Mouse (Mus musculus) R1 (cell line): Measurements from ENCODE around the gene Trpm3.
"Not testable (repeated sequence)": the region's sequence is repeated elsewhere in the genome, so short reads cannot be mapped to it uniquely, and the experiment has no call there.

Experiments used
- DNase-seq: peaks from one replicate; pipeline ENCODE4 v3.0.0-alpha.2; 2018; ENCODE audit warnings: low read depth, low spot score

Gene Trpm3

GRCm38 (mm10) chr19:22973294-22973693, 834.4 kb downstream of the Trpm3 start:
- no peak for DNase-seq

DNA sequence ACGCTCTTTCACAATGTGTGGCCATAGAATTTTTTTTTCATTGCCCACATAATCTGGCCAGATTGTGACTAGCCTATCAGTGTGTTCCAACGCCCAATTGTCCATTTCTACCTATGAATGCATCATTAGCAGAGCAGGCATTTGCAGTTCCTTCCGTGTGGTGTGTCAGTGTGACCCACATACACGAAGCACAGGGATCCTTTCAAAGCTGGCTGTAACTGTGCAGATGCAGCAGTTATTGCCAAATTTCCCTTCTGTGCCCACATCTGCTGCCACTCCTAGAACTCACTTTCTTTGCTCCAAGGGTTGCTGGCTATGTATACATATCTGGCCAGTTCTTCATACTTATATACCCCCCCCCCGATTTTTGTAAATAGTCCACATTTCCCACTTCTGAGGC, 834.9 kb downstream of the Trpm3 start:
- DNase-seq = no peak

GRCm38 (mm10) chr19:22975801-22976200, 837.0 kb downstream of the Trpm3 start:
- no peak for DNase-seq

GRCm38 (mm10) chr19:22977508-22977907, 838.7 kb downstream of the Trpm3 start:
- DNase-seq = no peak

DNA sequence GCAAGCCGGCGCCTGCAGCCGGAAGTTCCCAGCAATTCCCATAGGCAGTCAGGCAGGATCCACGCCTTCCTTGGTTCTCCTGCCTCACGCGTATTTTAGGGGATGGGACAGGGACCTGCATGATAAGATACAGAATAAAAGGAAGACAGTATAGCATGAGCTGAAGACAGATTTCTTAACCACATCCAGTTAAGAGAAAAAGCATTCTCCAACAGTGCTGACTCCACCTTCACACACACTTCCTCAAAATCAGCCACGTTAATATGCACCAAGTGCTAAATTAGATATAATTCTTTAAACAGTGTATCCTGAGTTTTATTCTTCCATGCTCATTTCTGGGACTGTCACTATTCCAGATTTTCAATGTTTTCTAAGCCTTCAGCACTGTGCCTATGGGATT, 839.9 kb downstream of the Trpm3 start:
- no peak for DNase-seq

DNA sequence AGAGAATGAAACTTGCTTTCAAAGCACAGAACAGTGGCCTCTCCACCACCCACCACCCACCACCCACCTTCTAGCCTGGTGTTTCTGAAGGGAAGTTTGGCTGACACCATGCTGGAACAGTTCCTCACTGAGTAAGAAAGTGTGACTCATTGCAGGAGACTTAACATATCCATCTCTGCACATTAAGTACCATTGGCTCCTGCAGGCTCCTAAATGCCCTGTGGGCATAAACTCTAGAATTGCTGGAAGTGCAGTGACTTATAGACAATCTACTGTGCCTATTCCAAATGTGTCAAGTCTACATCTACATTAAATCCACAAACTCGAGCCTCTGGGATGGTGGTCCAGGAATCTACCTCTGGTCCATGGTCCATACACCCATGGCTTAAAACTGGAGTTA, 840.3 kb downstream of the Trpm3 start:
- DNase-seq = no peak

DNA sequence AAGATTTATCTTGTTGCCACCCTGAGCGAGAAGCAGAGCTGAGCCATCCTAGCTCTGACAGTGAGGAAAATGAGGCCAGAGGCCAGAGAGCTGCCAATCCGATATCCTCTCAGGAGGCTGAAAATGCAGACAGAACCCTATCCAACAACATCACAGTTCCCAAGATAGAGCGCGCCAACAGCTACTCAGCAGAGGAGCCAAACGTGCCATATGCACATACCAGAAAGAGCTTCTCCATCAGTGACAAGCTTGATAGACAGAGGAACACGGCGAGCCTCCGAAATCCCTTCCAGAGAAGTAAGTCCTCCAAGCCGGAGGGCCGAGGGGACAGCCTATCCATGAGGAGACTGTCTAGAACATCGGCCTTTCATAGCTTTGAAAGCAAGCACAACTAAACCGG, 849.1 kb downstream of the Trpm3 start:
- no peak for DNase-seq

- DNase-seq = no peak
Observed at GRCm38 (mm10) chr19:22993946-22994345, 855.1 kb downstream of the Trpm3 start.

DNA sequence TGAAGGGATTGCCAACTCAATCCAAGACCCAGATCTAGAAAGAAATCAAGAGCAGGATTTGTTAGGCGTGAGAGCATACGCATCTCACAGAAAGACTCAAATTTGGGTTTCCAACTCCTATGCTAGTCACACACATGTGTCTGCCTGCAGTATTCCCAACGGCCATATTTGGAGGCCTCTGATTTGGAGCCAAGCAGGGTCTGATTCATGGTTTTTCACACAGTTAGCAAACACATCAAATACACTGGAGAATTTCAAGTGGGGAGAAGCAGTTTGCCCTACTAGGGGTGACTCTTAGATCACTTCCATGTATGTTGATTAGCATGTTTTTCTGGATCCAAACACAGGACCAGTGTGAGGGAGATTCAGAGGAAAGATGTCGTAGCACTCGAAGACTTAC, 855.7 kb downstream of the Trpm3 start:
- DNase-seq = no peak

GRCm38 (mm10) chr19:23000293-23000692, 861.4 kb downstream of the Trpm3 start:
- no peak for DNase-seq

GRCm38 (mm10) chr19:23003861-23004260, 865.0 kb downstream of the Trpm3 start:
- no peak for DNase-seq

DNA sequence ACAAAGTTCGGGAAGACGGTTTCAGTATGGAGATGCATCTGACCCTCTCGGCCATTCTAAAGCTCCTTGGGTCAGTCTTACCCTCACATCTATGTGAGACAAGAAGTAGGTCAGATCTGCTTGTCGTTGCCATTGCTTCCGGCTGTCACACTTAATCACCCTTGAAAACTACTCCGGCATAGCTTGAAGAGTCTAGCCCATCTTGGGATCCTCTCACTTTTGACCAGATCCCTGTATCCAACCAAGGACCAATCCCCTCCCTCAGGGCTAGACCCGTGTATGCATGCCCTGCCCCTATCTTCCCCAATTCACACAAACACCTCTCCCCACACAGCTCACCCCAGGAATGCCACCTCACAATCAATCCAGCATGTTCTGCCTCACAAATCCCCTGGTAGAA, 867.0 kb downstream of the Trpm3 start:
- no peak for DNase-seq

DNA sequence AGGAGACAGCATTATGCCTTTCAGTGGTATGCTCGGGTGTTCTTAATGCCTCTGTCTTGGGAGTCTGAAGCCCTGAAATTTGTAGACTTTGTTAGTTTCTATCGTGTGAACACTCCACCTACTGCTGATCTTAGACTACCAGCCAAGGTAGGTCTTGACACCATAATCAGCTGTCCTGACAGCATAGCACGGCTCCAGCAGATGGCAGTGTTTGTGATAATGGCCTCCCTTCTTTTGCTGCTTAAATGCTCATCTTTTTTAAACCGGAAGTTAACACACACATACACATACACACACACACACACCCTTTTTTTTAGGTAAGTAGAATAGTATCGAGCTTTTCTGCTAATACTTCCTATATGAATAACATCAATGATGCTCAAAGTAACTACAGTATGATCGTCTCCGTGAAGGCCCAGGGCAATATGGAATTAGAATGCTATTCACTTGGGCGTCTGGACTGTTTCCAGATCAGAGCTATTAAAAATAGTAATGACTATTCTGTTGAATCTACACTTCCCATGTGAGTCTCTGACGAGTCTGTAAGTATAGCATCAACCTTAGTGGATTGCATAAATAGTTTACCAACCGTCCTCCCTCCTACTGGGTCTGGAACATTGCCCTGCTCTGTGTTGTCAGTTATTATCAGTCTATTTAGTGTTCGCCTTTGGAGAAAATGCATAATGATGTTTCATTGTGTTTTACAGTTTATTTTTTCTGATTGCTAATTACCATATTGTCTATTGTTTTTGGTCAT, 867.8 kb downstream of the Trpm3 start:
- peak; percentile 62 for DNase-seq

DNA sequence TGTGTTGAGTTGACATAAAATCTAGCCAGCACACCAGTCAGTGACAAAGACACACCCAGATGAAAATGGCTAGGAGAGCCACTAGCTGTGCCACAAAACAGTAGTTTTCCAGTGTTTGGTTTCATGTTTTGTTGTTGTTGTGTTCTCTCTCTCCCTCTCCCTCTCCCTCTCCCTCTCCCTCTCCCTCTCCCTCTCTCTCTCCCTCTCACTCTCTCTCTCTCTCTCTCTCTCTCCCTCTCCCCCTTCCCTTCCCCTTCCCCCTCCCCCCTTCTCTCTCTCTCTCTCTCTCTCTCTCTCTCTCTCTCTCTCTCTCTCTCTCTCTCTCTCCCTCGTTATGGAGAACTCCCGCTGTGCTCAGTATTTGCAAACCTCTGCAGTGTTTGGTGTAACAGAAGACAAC, 874.8 kb downstream of the Trpm3 start:
- peak; percentile 34 for DNase-seq

DNA sequence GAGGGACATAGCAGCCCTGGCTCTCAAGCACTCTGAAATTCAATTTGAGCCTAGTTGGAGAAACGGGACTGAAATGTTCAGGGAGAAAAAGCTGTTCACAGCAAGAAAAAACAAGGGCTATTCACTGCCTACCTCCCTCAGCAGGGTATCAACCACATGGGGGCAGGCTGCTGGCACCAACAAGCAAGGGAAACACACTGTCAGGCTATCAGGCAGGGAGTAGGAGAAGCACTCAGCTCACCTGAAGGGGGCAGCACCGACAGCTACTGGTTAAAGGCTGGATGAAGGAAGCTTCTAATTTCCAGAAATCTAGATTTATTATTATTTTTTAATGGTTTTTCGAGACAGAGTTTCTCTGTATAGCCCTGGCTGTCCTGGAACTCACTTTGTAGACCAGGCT, 876.7 kb downstream of the Trpm3 start:
- DNase-seq = peak; percentile 89

DNA sequence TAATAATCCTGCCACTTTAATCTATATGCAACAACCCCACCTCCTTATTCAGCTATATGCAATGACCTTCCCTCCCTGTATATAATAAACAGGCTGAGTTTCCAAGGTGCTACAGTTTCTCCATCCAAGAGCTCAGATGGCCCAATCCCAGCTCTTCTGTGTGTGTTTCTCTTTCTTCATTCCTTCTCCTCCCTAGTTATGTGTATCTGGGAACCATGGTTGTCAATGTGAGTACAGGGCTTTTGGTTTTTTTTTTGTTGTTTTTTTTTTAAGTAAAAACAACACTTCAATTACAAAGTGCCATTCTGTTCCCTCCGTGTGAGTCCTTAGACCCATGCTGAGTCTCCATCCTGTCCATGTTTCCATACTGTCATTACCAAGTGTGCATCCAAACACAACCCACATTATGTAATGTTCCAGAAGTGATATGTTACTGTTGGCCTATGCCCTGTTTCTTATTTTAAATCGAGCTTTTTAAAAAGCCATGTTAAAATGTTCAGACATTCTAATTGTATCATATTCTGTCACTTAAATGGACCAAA, 879.4 kb downstream of the Trpm3 start:
- DNase-seq = no peak

DNA sequence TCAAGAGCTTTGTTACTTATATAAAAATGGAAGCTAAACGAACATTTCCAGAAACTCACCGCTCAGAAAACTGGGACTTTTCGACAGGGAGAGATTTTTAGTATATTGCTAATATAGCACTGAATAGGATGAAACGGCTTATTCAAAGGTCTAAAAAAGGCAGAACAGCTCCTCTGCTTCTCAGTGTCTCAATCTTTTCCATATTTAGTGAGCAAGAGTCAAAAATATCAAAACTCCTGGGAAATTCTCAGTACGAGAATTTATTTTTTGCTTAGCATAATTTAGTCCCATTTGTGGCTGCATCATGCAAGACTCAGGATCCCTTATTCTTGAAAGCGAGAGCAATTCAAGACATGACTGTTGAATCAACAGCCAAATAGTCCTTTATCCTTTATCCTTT, 884.1 kb downstream of the Trpm3 start:
- no peak for DNase-seq

DNA sequence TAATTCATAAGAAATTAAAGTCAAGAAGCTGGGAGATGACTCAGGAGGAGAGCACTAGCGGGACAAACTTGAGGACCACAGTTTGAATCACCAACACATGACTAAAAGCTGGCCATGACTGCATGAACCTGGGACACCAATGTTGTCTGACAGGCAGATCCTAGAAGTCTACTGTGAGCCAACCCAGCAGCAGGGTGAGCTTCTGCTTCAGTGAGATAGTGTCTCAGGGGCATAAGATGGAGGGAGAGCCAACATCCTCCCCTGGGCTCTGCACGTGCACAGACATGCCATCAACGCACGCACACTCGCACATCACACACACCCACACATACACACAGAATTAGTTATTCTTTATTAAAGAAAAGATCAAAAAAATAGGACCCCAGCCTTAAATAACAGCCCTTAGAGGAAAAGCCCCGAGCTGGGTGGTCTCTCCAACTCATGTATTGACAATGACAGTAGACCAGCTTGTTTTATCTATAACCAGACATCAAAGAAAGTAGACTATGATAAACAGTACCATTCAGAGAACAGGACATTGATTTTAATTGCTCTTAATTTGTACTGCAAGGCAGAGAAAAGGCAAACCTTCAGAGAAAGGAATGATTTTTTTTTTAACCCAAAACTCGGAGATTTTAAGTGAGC, 884.6 kb downstream of the Trpm3 start:
- DNase-seq = no peak

DNA sequence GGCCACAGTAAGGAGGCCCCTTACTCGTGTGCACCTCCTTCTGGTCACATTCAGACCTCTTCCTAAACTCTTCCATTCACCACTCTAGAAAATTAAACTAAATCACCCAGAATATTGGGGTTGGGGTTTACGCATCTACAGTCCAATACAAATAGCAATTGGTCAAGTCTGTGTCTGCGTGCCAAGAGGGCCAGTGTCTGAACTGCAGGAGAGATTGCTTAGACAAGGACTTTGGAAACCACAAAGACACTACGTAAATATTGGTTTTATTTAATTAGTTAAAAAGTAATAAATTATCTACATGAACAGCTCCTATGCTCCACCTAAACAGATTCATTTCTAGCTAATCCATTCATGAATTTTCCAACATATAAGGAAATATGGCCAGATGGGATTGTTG, 886.0 kb downstream of the Trpm3 start:
- no peak for DNase-seq

DNA sequence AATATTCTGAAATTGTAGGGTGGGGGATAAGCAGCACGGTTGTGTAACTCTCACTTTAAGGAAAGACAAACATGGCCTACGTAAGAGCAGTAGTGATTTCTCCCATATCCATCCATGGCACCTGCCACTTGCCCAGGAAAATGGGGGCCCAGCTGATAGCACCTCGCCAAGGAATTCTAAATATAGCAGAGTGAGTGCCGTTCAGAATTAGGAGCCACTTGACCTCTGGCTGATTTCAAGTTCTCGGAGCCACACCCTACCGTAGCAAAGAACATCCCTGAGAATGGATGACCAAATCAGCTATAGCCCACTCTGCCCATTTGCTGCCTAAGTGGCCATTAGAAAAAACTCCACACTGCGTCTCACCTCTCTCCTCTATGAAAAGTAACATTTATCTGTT, 887.6 kb downstream of the Trpm3 start:
- DNase-seq = no peak

GRCm38 (mm10) chr19:23028283-23028682, 889.4 kb downstream of the Trpm3 start:
- no peak for DNase-seq

- not testable (repeated sequence) for DNase-seq
Observed at GRCm38 (mm10) chr19:23033343-23033742, 894.5 kb downstream of the Trpm3 start.

GRCm38 (mm10) chr19:23034117-23034516, 895.3 kb downstream of the Trpm3 start:
- no peak for DNase-seq
